Mouse (Mus musculus) G1E (cell line): ENCODE measurements around the gene Hist1h2bh. TPM values are rescaled to one million over a fixed set of nuclear protein-coding genes. Genes with fewer than 3 reads are reported as not detected.
"Not testable (repeated sequence)": the region's sequence is repeated elsewhere in the genome, so short reads cannot be mapped to it uniquely, and the experiment has no call there.

Experiments
- ATAC-seq: 2 replicates; pipeline ENCODE4 v1.8.0; 2016; ENCODE audit warnings: mild to moderate bottlenecking; ENCODE audit not compliant: insufficient number of reproducible peaks, poor library complexity, low FRiP score, severe bottlenecking; ENCODE audit errors: extremely low read depth
- DNase-seq: peaks from one replicate; pipeline ENCODE4 v3.0.0; 2012; ENCODE audit warnings: low spot score
- H3K27me3 ChIP-seq: 2 replicates; pipeline ENCODE4 v1.6.1; 2012; ENCODE audit warnings: mild to moderate bottlenecking, low read length, inconsistent platforms; ENCODE audit not compliant: insufficient read depth
- H3K36me3 ChIP-seq: replicated peaks from 2 replicates; pipeline ENCODE3; 2012; ENCODE audit warnings: mild to moderate bottlenecking, inconsistent platforms
- H3K4me1 ChIP-seq: 2 replicates; pipeline ENCODE4 v1.6.1; 2012; ENCODE audit warnings: low read depth, low read length, inconsistent platforms, mixed read lengths; ENCODE audit not compliant: insufficient read depth
- H3K4me3 ChIP-seq: 2 replicates; pipeline ENCODE4 v1.5.1; 2012; ENCODE audit warnings: low read depth, mild to moderate bottlenecking, inconsistent platforms, low read length, moderate library complexity, mixed read lengths
- H3K9me3 ChIP-seq: replicated peaks from 2 replicates; pipeline ENCODE4 v1.6.1; 2012; ENCODE audit warnings: inconsistent platforms
- CTCF ChIP-seq: IDR thresholded peaks from 2 replicates; pipeline ENCODE4 v1.5.1; 2012; ENCODE audit warnings: low read depth, low read length, inconsistent platforms, mixed read lengths
- GATA1 ChIP-seq: IDR thresholded peaks from 2 replicates; pipeline ENCODE4 v1.6.1; 2012; ENCODE audit warnings: borderline replicate concordance, low read length, inconsistent platforms, mixed read lengths
- GATA2 ChIP-seq: IDR thresholded peaks from 2 replicates; pipeline ENCODE4 v1.6.1; 2012; ENCODE audit warnings: low read depth, low read length, inconsistent platforms, borderline replicate concordance
- POLR2AphosphoS5 ChIP-seq: IDR thresholded peaks from 2 replicates; pipeline ENCODE4 v1.6.1; 2012; ENCODE audit warnings: low read depth, low read length, inconsistent platforms; ENCODE audit not compliant: insufficient replicate concordance
- TAL1 ChIP-seq: conservative IDR thresholded peaks from 2 replicates; pipeline ENCODE4 v1.6.1; 2012; ENCODE audit warnings: low read depth, low read length, inconsistent platforms, mixed read lengths
- polyA plus RNA-seq: library from polyadenylated mRNA; stranded (reverse); fragments of >175 nt; gene quantifications from 2 replicates; pipeline ENCODE4 v1.2.3, GENCODE M21; 2012
- total RNA-seq, 2 experiments: library from RNA; stranded (forward) in 1 of 2; stranded (reverse) in 1 of 2; fragments of 200-1000 nt in 1 of 2; fragments of >200 nt in 1 of 2; fragmentation: Nextera tagmentation in 1 of 2; gene quantifications; 2 replicates each; pipeline ENCODE4 v1.2.3; 2014 to 2017

The Hist1h2bh gene
- total and polyA plus RNA-seq, 3 experiments: 0.91 to 77.6 (median 41.6) TPM

- H3K27me3 ChIP-seq: no peaks in the 10 kb centered on the region
- DNase-seq (no peak), ATAC-seq (no peak)
- no peak overlapping the region for H3K4me3 ChIP-seq
- TF ChIP-seq GATA1: no peak
- no peak for TF ChIP-seq TAL1
- TF ChIP-seq GATA2: no peak
- TF ChIP-seq POLR2AphosphoS5: peak; percentile 61; the same call in 1 of the 2 replicates
- TF ChIP-seq CTCF: no peak
- H3K4me1 ChIP-seq: peaks cover 26% of the 10 kb centered on the region
- no peaks in the 10 kb centered on the region for H3K36me3 ChIP-seq
- H3K9me3 ChIP-seq: no peaks in the 10 kb centered on the region
Observed at GRCm38 (mm10) chr13:23537006-23537710, 6.0 kb downstream of the Hist1h2bh start.

DNA sequence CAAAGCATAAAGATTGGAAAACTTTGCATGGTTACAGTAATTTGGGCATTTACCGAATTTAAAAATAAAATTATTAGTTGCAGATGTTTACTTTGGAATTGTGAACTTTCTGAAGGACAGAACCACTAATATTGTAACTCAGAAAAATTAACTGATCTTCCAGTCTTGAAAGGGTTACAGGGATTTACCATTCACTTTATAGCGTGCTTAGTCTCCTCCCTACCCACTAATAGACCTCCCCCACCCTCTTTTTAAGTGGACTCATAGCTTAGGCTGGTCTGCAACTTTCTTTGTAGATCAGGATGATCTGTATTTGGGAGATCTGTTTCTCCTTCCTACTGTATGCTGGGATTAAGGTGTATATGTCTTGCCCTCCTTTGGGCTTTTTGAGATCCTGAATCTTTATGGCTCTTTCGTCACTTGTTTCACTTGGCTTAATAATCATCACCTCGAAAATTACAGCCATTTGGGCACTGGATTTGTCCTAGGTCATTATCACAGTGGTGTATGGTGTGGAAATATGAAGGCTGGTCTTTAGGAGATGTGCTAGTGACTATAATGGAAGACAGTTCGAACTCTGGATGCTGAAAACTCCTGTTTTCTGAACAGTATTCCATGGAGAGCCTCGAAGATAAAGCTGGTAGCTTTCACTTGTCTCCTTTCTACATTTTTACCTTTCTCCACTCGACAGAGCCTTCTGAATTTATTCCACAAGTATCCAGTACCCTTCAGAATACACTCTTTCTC, 6.9 kb downstream of the Hist1h2bh start:
- H3K9me3 ChIP-seq: no peaks in the 10 kb centered on the region
- TF ChIP-seq CTCF (no peak), POLR2AphosphoS5 (peak; percentile 97; the same call in 1 of the 2 replicates), TAL1 (no peak)
- peak overlapping the region; percentile 71 for H3K4me3 ChIP-seq
- H3K4me1 ChIP-seq: peaks cover 28% of the 10 kb centered on the region
- DNase-seq (no peak), ATAC-seq (no peak)
- no peaks in the 10 kb centered on the region for H3K27me3 ChIP-seq
- H3K36me3 ChIP-seq: no peaks in the 10 kb centered on the region

DNA sequence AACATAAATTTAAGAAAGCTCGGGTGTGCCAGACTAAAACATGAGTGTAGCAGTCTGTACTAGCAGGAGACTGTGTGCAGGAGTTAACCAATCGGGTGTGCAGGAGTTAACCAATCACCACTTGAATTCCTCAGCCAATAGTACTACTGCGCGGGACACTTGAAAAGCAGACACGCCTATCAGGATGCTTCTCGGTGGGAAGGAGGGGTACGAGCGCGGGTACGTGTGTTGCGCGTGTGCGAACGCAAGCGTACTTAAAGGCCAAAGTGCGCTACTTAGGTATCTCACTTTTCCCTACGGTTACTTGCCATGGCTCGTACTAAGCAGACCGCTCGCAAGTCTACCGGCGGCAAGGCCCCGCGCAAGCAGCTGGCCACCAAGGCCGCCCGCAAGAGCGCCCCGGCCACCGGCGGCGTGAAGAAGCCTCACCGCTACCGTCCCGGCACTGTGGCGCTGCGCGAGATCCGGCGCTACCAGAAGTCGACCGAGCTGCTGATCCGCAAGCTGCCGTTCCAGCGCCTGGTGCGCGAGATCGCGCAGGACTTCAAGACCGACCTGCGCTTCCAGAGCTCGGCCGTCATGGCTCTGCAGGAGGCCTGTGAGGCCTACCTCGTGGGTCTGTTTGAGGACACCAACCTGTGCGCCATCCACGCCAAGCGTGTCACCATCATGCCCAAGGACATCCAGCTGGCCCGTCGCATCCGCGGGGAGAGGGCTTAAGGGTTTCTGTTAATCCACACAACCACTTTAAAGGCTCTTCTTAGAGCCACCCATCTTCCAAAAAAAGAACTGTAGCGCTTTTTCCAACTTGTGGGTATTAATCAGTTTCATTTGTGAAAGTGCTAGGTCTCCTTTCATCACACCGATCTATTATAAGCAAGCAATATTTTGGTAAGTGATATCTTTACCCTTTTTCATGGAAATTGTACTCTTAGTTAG, 7.8 kb downstream of the Hist1h2bh start, which contains the start of gene Hist1h3g:
Hist1h3g (plus strand) TSS at position 286 of the 939 bp plus-strand sequence.
- H3K9me3 ChIP-seq, H3K36me3 ChIP-seq, H3K27me3 ChIP-seq: not testable (repeated sequence)
- peak; percentile 97 for TF ChIP-seq POLR2AphosphoS5
- peak within 1 kb of the TSS; percentile 71 for H3K4me3 ChIP-seq
- ATAC-seq (peak; percentile 77), DNase-seq (peak; percentile 91)
- peaks cover 24% of the 10 kb centered on the region for H3K4me1 ChIP-seq

GRCm38 (mm10) chr13:23534368-23535131, 8.6 kb downstream of the Hist1h2bh start:
- Histone ChIP-seq H3K9me3 (no peaks in the 10 kb centered on the region), H3K4me3 (peak overlapping the region; percentile 71), H3K36me3 (no peaks in the 10 kb centered on the region), H3K4me1 (peaks cover 23% of the 10 kb centered on the region), H3K27me3 (no peaks in the 10 kb centered on the region)
- TF ChIP-seq CTCF (no peak), POLR2AphosphoS5 (peak; percentile 83; the same call in 1 of the 2 replicates)
- ATAC-seq (no peak), DNase-seq (peak; percentile 26)

DNA sequence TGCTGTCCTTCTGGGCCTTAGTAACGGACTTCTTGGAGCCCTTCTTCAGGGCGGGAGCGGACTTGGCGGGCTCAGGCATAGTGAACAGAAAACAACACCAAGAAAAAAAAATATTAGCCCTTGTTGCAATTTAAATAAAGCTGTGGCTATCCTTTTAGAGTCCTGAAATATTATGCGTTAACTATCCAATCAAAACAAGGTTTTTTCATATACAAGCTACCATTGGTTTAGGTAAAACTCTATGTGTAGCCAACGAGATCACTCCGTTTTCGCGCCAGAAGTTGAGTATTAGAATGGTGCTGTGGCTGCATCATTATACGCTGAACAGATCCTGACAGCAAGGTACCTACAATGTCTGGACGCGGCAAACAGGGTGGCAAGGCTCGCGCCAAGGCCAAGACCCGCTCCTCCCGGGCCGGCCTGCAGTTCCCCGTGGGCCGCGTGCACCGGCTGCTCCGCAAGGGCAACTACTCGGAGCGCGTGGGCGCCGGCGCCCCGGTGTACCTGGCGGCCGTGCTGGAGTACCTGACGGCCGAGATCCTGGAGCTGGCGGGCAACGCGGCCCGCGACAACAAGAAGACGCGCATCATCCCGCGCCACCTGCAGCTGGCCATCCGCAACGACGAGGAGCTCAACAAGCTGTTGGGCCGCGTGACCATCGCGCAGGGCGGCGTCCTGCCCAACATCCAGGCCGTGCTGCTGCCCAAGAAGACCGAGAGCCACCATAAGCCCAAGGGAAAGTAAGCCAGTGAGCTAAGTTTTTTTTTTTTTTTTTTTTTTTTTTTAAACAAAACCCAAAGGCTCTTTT, 9.4 kb downstream of the Hist1h2bh start, which contains the start of gene Hist1h2af:
Hist1h2af (plus strand) TSS at position 347 of the 808 bp plus-strand sequence.
- not testable (repeated sequence) for H3K36me3 ChIP-seq, H3K27me3 ChIP-seq, H3K9me3 ChIP-seq
- DNase-seq (peak; percentile 65), ATAC-seq (peak; percentile 48)
- H3K4me3 ChIP-seq: peak within 1 kb of the TSS; percentile 71
- peaks cover 28% of the 10 kb centered on the region for H3K4me1 ChIP-seq
